Mouse (Mus musculus): ENCODE results near the gene Ccdc62. TPM values are rescaled to one million over a fixed set of nuclear protein-coding genes. Genes with fewer than 3 reads are reported as not detected.

Gene Ccdc62
- polyA plus RNA-seq, 1 experiment, result 4.7 TPM

- H3K36me3 ChIP-seq (ENCODE audit: control insufficient read depth, insufficient read depth), result no peaks in the 10 kb centered on the region
- no peaks in the 10 kb centered on the region for H3K27me3 ChIP-seq (ENCODE audit: control insufficient read depth, insufficient read depth, insufficient read length)
- H3K79me2 ChIP-seq (ENCODE audit: control insufficient read depth, insufficient read depth), result no peaks in the 10 kb centered on the region
- no peak overlapping the region for H3K4me2 ChIP-seq (ENCODE audit: low read depth)
- H3ac ChIP-seq (ENCODE audit: control insufficient read depth, insufficient read length), result no peak overlapping the region
- TF ChIP-seq MYOG (IDR thresholded peaks at IDR 0.05; ENCODE audit: control insufficient read depth in 1 of 3, insufficient read depth in 1 of 3, insufficient read length in 2 of 3, low read depth in 2 of 3) (no peak), REST (IDR thresholded peaks at IDR 0.05; ENCODE audit: insufficient read depth, insufficient read length) (no peak), CEBPB (IDR thresholded peaks at IDR 0.05; ENCODE audit: insufficient read depth, poor library complexity, severe bottlenecking) (no peak), POLR2AphosphoS2 (IDR thresholded peaks at IDR 0.05; ENCODE audit: insufficient read length, low read depth) (no peak), SRF (IDR thresholded peaks at IDR 0.05; ENCODE audit: control insufficient read depth, insufficient read length, low read depth) (no peak), MAX (IDR thresholded peaks at IDR 0.05; ENCODE audit: low read depth) (no peak), MYOD1 (IDR thresholded peaks at IDR 0.05; ENCODE audit: control insufficient read depth in 1 of 3, insufficient read length in 2 of 3, low read depth in 2 of 3) (no peak), E2F4 (IDR thresholded peaks at IDR 0.05; ENCODE audit: insufficient read depth) (no peak), POLR2A (IDR thresholded peaks at IDR 0.05; ENCODE audit: insufficient read length, low read depth) (no peak), TCF3 (IDR thresholded peaks at IDR 0.05; ENCODE audit: insufficient read length, low read depth) (no peak), USF1 (IDR thresholded peaks at IDR 0.05; ENCODE audit: low read depth) (no peak), TCF12 (IDR thresholded peaks at IDR 0.05; ENCODE audit: insufficient read depth, poor library complexity, severe bottlenecking) (no peak)
- no peak overlapping the region for H3K4me3 ChIP-seq
Measured at GRCm38 (mm10) chr5:123996194-123996593, 65.7 kb downstream of the Ccdc62 start.

- Histone ChIP-seq H3K4me2 (ENCODE audit: low read depth) (no peak overlapping the region), H3ac (ENCODE audit: control insufficient read depth, insufficient read length) (no peak overlapping the region), H3K27me3 (ENCODE audit: control insufficient read depth, insufficient read depth, insufficient read length) (no peaks in the 10 kb centered on the region), H3K4me3 (no peak overlapping the region), H3K36me3 (ENCODE audit: control insufficient read depth, insufficient read depth) (no peaks in the 10 kb centered on the region), H3K79me2 (ENCODE audit: control insufficient read depth, insufficient read depth) (no peaks in the 10 kb centered on the region)
- TF ChIP-seq MAX (IDR thresholded peaks at IDR 0.05; ENCODE audit: low read depth) (no peak), E2F4 (IDR thresholded peaks at IDR 0.05; ENCODE audit: insufficient read depth) (no peak), POLR2AphosphoS2 (IDR thresholded peaks at IDR 0.05; ENCODE audit: insufficient read length, low read depth) (no peak), REST (IDR thresholded peaks at IDR 0.05; ENCODE audit: insufficient read depth, insufficient read length) (no peak), MYOD1 (IDR thresholded peaks at IDR 0.05; ENCODE audit: control insufficient read depth in 1 of 3, insufficient read length in 2 of 3, low read depth in 2 of 3) (no peak), SRF (IDR thresholded peaks at IDR 0.05; ENCODE audit: control insufficient read depth, insufficient read length, low read depth) (no peak)
Measured at GRCm38 (mm10) chr5:123996695-123997094, 66.2 kb downstream of the Ccdc62 start.

GRCm38 (mm10) chr5:123997211-123997751 is 66.8 kb downstream of the Ccdc62 start:
- no peaks in the 10 kb centered on the region for H3K79me2 ChIP-seq (ENCODE audit: control insufficient read depth, insufficient read depth)
- TF ChIP-seq POLR2AphosphoS2 (IDR thresholded peaks at IDR 0.05; ENCODE audit: insufficient read length, low read depth), result no peak
- no peak for TF ChIP-seq MYOD1 (IDR thresholded peaks at IDR 0.05; ENCODE audit: control insufficient read depth in 1 of 3, insufficient read length in 2 of 3, low read depth in 2 of 3)
- no peak for TF ChIP-seq USF1 (IDR thresholded peaks at IDR 0.05; ENCODE audit: low read depth)
- no peaks in the 10 kb centered on the region for H3K36me3 ChIP-seq (ENCODE audit: control insufficient read depth, insufficient read depth)
- no peak overlapping the region for H3ac ChIP-seq (ENCODE audit: control insufficient read depth, insufficient read length)
- H3K4me2 ChIP-seq (ENCODE audit: low read depth), result no peak overlapping the region
- no peaks in the 10 kb centered on the region for H3K27me3 ChIP-seq (ENCODE audit: control insufficient read depth, insufficient read depth, insufficient read length)
- H3K4me3 ChIP-seq, result no peak overlapping the region

GRCm38 (mm10) chr5:123997811-123998210 is 67.3 kb downstream of the Ccdc62 start:
- H3K27me3 ChIP-seq (ENCODE audit: control insufficient read depth, insufficient read depth, insufficient read length), result no peaks in the 10 kb centered on the region
- no peak overlapping the region for H3K4me3 ChIP-seq
- H3K79me2 ChIP-seq (ENCODE audit: control insufficient read depth, insufficient read depth), result no peaks in the 10 kb centered on the region
- H3ac ChIP-seq (ENCODE audit: control insufficient read depth, insufficient read length), result no peak overlapping the region
- H3K36me3 ChIP-seq (ENCODE audit: control insufficient read depth, insufficient read depth), result no peaks in the 10 kb centered on the region
- TF ChIP-seq POLR2A (IDR thresholded peaks at IDR 0.05; ENCODE audit: insufficient read length, low read depth) (no peak), MYOG (IDR thresholded peaks at IDR 0.05; ENCODE audit: control insufficient read depth in 1 of 3, insufficient read depth in 1 of 3, insufficient read length in 2 of 3, low read depth in 2 of 3) (no peak), TCF12 (IDR thresholded peaks at IDR 0.05; ENCODE audit: insufficient read depth, poor library complexity, severe bottlenecking) (no peak), MYOD1 (IDR thresholded peaks at IDR 0.05; ENCODE audit: control insufficient read depth in 1 of 3, insufficient read length in 2 of 3, low read depth in 2 of 3) (no peak), E2F4 (IDR thresholded peaks at IDR 0.05; ENCODE audit: insufficient read depth) (no peak), MAX (IDR thresholded peaks at IDR 0.05; ENCODE audit: low read depth) (no peak), TCF3 (IDR thresholded peaks at IDR 0.05; ENCODE audit: insufficient read length, low read depth) (no peak), POLR2AphosphoS2 (IDR thresholded peaks at IDR 0.05; ENCODE audit: insufficient read length, low read depth) (no peak), USF1 (IDR thresholded peaks at IDR 0.05; ENCODE audit: low read depth) (no peak)
- no peak overlapping the region for H3K4me2 ChIP-seq (ENCODE audit: low read depth)

GRCm38 (mm10) chr5:123998370-123998769 is 67.9 kb downstream of the Ccdc62 start:
- no peak overlapping the region for H3K4me2 ChIP-seq (ENCODE audit: low read depth)
- no peaks in the 10 kb centered on the region for H3K79me2 ChIP-seq (ENCODE audit: control insufficient read depth, insufficient read depth)
- no peak overlapping the region for H3ac ChIP-seq (ENCODE audit: control insufficient read depth, insufficient read length)
- H3K27me3 ChIP-seq (ENCODE audit: control insufficient read depth, insufficient read depth, insufficient read length), result no peaks in the 10 kb centered on the region
- H3K4me3 ChIP-seq, result no peak overlapping the region
- TF ChIP-seq MYOG (IDR thresholded peaks at IDR 0.05; ENCODE audit: control insufficient read depth in 1 of 3, insufficient read depth in 1 of 3, insufficient read length in 2 of 3, low read depth in 2 of 3) (no peak), E2F4 (IDR thresholded peaks at IDR 0.05; ENCODE audit: insufficient read depth) (no peak), POLR2AphosphoS2 (IDR thresholded peaks at IDR 0.05; ENCODE audit: insufficient read length, low read depth) (no peak), CEBPB (IDR thresholded peaks at IDR 0.05; ENCODE audit: insufficient read depth, poor library complexity, severe bottlenecking) (no peak), TCF3 (IDR thresholded peaks at IDR 0.05; ENCODE audit: insufficient read length, low read depth) (no peak), MAX (IDR thresholded peaks at IDR 0.05; ENCODE audit: low read depth) (no peak), USF1 (IDR thresholded peaks at IDR 0.05; ENCODE audit: low read depth) (no peak), TCF12 (IDR thresholded peaks at IDR 0.05; ENCODE audit: insufficient read depth, poor library complexity, severe bottlenecking) (no peak), MYOD1 (IDR thresholded peaks at IDR 0.05; ENCODE audit: control insufficient read depth in 1 of 3, insufficient read length in 2 of 3, low read depth in 2 of 3) (no peak), REST (IDR thresholded peaks at IDR 0.05; ENCODE audit: insufficient read depth, insufficient read length) (no peak), SRF (IDR thresholded peaks at IDR 0.05; ENCODE audit: control insufficient read depth, insufficient read length, low read depth) (no peak), POLR2A (IDR thresholded peaks at IDR 0.05; ENCODE audit: insufficient read length, low read depth) (no peak)
- H3K36me3 ChIP-seq (ENCODE audit: control insufficient read depth, insufficient read depth), result no peaks in the 10 kb centered on the region

Measured in myocyte (in vitro differentiated cells).